Mouse (Mus musculus) myocyte (in vitro differentiated cells): ENCODE measurements around the gene Chn2.

Experiments used
- E2F4 ChIP-seq: IDR thresholded peaks from one replicate; pipeline ENCODE4 v1.6.1; 2011; ENCODE audit warnings: mild to moderate bottlenecking, control low read depth, moderate library complexity; ENCODE audit not compliant: insufficient read depth
- MYOG ChIP-seq, 3 experiments: IDR thresholded peaks; one replicate each; pipeline ENCODE4 v1.6.1; 2011; ENCODE audit warnings: control low read depth in 2 of 3, low read depth in 2 of 3, mild to moderate bottlenecking in 2 of 3; ENCODE audit not compliant: insufficient read length in 2 of 3, control insufficient read depth in 1 of 3, insufficient read depth in 1 of 3
- POLR2A ChIP-seq: IDR thresholded peaks from one replicate; pipeline ENCODE4 v1.6.1; 2011; ENCODE audit warnings: low read depth, mild to moderate bottlenecking, control low read depth, moderate library complexity; ENCODE audit not compliant: insufficient read length
- REST ChIP-seq: IDR thresholded peaks from one replicate; pipeline ENCODE4 v1.6.1; 2011; ENCODE audit warnings: mild to moderate bottlenecking, control low read depth, moderate library complexity; ENCODE audit not compliant: insufficient read depth, insufficient read length
- TCF12 ChIP-seq: IDR thresholded peaks from one replicate; pipeline ENCODE4 v1.6.1; 2011; ENCODE audit warnings: mild to moderate bottlenecking, control low read depth; ENCODE audit not compliant: poor library complexity, insufficient read depth, severe bottlenecking
- TCF3 ChIP-seq: IDR thresholded peaks from one replicate; pipeline ENCODE4 v1.6.1; 2011; ENCODE audit warnings: low read depth, control low read depth; ENCODE audit not compliant: insufficient read length

GRCm38 (mm10) chr6:54332203-54332602 is 292.8 kb downstream of the Chn2 start:
- no peak for TF ChIP-seq POLR2A
- no peak for TF ChIP-seq REST
- TF ChIP-seq E2F4: no peak
- no peak for TF ChIP-seq MYOG (IDR thresholded peaks at IDR 0.05; ENCODE audit: control insufficient read depth in 1 of 3, insufficient read depth in 1 of 3, insufficient read length in 2 of 3, low read depth in 2 of 3)
- TF ChIP-seq TCF3: no peak
- no peak for TF ChIP-seq TCF12
